Mouse (Mus musculus) C2C12 (cell line): ENCODE measurements at regions not wholly inside any gene's neighbourhood (a gene's known extent, or its start where the extent isn't known, plus 50 kb on each side); places are given as distances from the start of the nearest gene placed in this dataset. TPM values are rescaled to one million over a fixed set of nuclear protein-coding genes. Genes with fewer than 3 reads are reported as not detected.

Experiments
- H3K27me3 ChIP-seq: one replicate; pipeline ENCODE4 v1.6.1; 2011; ENCODE audit not compliant: control insufficient read depth, insufficient read depth, insufficient read length
- H3K36me3 ChIP-seq: one replicate; pipeline ENCODE4 v1.6.1; 2011; ENCODE audit not compliant: control insufficient read depth, insufficient read depth
- H3K4me3 ChIP-seq: one replicate; pipeline ENCODE4 v1.5.1; 2011; ENCODE audit warnings: mild to moderate bottlenecking, control low read depth; ENCODE audit not compliant: poor library complexity, insufficient read depth, severe bottlenecking
- H3K79me2 ChIP-seq: one replicate; pipeline ENCODE4 v1.6.1; 2011; ENCODE audit not compliant: control insufficient read depth, insufficient read depth
- H3K79me3 ChIP-seq: one replicate; pipeline ENCODE4 v1.6.1; 2011; ENCODE audit warnings: low read depth, control low read depth
- H3ac ChIP-seq: one replicate; pipeline ENCODE3; 2011; ENCODE audit warnings: low read depth; ENCODE audit not compliant: control insufficient read depth, insufficient read length
- CEBPB ChIP-seq: IDR thresholded peaks from one replicate; pipeline ENCODE4 v1.6.1; 2011; ENCODE audit warnings: low read depth, mild to moderate bottlenecking, control low read depth, moderate library complexity
- CTCF ChIP-seq: IDR thresholded peaks from one replicate; pipeline ENCODE4 v1.5.1; 2011; ENCODE audit not compliant: control insufficient read depth, insufficient read depth, insufficient read length
- FOSL1 ChIP-seq: IDR thresholded peaks from one replicate; pipeline ENCODE4 v1.8.0; 2011; ENCODE audit warnings: mild to moderate bottlenecking, low read length; ENCODE audit not compliant: poor library complexity, insufficient read depth, severe bottlenecking
- MAX ChIP-seq: IDR thresholded peaks from one replicate; pipeline ENCODE4 v1.6.1; 2011; ENCODE audit warnings: mild to moderate bottlenecking, control low read depth
- MYOD1 ChIP-seq: IDR thresholded peaks from one replicate; pipeline ENCODE4 v1.6.1; 2011; ENCODE audit warnings: low read depth; ENCODE audit not compliant: control insufficient read depth, insufficient read length
- MYOG ChIP-seq: IDR thresholded peaks from one replicate; pipeline ENCODE4 v1.6.1; 2011; ENCODE audit not compliant: control insufficient read depth, insufficient read length; ENCODE audit errors: extremely low read depth
- USF1 ChIP-seq: IDR thresholded peaks from one replicate; pipeline ENCODE4 v1.6.1; 2011; ENCODE audit warnings: low read depth, mild to moderate bottlenecking, control low read depth, moderate library complexity
- microRNA-seq: library from miRNA; unstranded; fragments of <30 nt; microRNA quantifications from one replicate; pipeline ENCODE4, GENCODE M21; 2019; ENCODE audit warnings: borderline microRNAs expressed

- no peak for TF ChIP-seq MAX
- no peak for TF ChIP-seq FOSL1
- no peak for TF ChIP-seq USF1
- no peak for TF ChIP-seq CEBPB
- no peak for TF ChIP-seq CTCF
- no peak for TF ChIP-seq MYOD1
- Histone ChIP-seq H3K4me3 (no peak overlapping the region), H3K27me3 (no peaks in the 10 kb centered on the region)
Observed at GRCm38 (mm10) chr2:16929974-16930373, 573.9 kb downstream of the Plxdc2 start.

DNA sequence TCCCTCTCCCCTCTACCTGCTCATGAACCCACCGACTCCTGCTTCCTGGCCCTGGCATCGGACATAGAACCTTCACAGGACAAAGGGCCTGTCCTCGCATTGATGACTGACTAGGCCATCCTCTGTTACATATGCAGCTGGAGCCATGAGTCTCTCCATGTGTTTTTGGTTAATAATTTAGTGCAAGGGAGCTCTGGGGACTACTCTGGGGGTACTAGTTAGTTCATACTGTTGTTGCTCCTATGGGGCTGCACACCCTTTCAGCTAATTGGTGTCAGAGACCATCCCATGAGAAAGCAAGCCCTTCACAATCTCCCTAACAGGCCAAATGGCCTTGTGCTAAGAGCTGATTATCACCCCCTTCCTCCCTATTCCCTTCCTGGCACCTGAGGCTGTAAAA is 603.3 kb downstream of the Plxdc2 start:
- TF ChIP-seq CEBPB (no peak), FOSL1 (no peak), MYOG (no peak), USF1 (no peak), MYOD1 (no peak), MAX (no peak), CTCF (no peak)
- Histone ChIP-seq H3K79me2 (no peaks in the 10 kb centered on the region), H3ac (no peak overlapping the region), H3K27me3 (no peaks in the 10 kb centered on the region), H3K4me3 (no peak overlapping the region), H3K79me3 (no peaks in the 10 kb centered on the region), H3K36me3 (no peaks in the 10 kb centered on the region)

More at GRCm38 (mm10) chr2:16929974-16930373, 573.9 kb downstream of the Plxdc2 start:
- H3K79me2 ChIP-seq: no peaks in the 10 kb centered on the region
- H3K36me3 ChIP-seq: no peaks in the 10 kb centered on the region
- H3ac ChIP-seq: no peak overlapping the region
- H3K79me3 ChIP-seq: no peaks in the 10 kb centered on the region

DNA sequence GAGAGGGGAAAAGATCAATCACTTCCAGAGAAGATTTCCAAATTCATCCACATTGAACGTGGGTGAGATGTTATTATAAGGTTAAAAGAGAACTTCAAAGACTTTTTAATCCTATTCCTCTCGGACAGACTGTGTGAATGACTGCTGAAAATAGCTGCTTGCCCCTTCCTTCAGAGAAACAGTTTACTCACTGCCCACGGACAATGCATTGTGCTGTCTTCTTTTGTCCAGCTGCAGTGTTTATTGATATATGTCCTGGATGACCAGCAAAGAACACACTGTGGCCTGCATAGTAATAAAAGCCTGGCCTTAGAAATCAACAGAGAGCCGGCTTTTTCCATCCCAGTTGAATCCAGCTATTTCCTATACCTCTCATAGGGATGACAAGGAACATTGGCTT is 621.3 kb downstream of the Plxdc2 start:
- Histone ChIP-seq H3K27me3 (no peaks in the 10 kb centered on the region), H3K36me3 (no peaks in the 10 kb centered on the region), H3K4me3 (no peak overlapping the region), H3K79me2 (no peaks in the 10 kb centered on the region), H3K79me3 (no peaks in the 10 kb centered on the region), H3ac (no peak overlapping the region)
- TF ChIP-seq MYOD1: no peak
- TF ChIP-seq MYOG: no peak
- TF ChIP-seq USF1: no peak
- no peak for TF ChIP-seq FOSL1
- no peak for TF ChIP-seq CEBPB
- no peak for TF ChIP-seq MAX
- no peak for TF ChIP-seq CTCF

GRCm38 (mm10) chr2:16982823-16983222 is 626.7 kb downstream of the Plxdc2 start:
- Histone ChIP-seq H3K79me3 (no peaks in the 10 kb centered on the region), H3ac (no peak overlapping the region), H3K79me2 (no peaks in the 10 kb centered on the region), H3K27me3 (no peaks in the 10 kb centered on the region), H3K4me3 (no peak overlapping the region), H3K36me3 (no peaks in the 10 kb centered on the region)
- peak; percentile 58 for TF ChIP-seq FOSL1
- no peak for TF ChIP-seq USF1

DNA sequence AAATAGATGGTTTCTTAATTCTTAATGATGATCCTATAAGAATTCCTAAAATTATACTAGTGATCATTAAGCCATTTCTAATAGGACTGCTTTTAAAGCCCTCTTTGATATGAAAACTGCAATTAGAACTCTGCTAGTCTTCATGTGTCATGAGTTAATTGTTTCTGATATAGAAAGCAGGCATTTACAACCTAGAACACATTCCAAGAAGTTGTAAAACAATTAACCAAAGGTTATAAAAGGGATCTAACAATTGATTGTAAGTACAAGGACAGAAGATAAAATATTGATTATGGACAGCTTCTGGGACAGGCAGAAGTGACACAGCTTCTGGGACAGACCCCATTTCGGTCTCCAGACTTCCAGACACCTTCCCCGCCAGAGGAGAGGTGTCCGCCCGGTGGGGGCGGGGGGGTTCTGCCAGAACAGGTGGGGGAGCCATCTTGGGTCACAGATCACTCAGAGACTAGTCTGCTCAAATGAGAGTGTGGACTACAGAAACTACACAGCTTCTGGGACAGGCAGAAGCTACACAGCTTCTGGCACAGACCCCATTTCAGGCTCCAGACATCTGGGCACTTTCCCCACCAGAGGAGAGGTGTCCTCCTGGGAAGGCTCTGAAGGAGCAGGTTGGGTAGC is 627.6 kb downstream of the Plxdc2 start:
- H3ac ChIP-seq: no peak overlapping the region
- H3K79me3 ChIP-seq: no peaks in the 10 kb centered on the region
- H3K36me3 ChIP-seq: no peaks in the 10 kb centered on the region
- TF ChIP-seq CTCF: no peak
- no peak for TF ChIP-seq CEBPB
- TF ChIP-seq MAX: no peak
- no peak for TF ChIP-seq MYOD1
- H3K27me3 ChIP-seq: no peaks in the 10 kb centered on the region
- H3K4me3 ChIP-seq: no peak overlapping the region
- H3K79me2 ChIP-seq: no peaks in the 10 kb centered on the region

Small RNA genes in the stretch of these regions (microRNA-seq; reads per million reads assigned to microRNA genes)
- not detected for gene Gm24933
